Mouse (Mus musculus) limb, embryonic 11.5 days (tissue): Measurements from ENCODE around the gene Dlgap1. TPM values are rescaled to one million over a fixed set of nuclear protein-coding genes. Genes with fewer than 3 reads are reported as not detected.
A peak's percentile ranks its signal among the peaks of the same experiment; 100 is the strongest.

Experiments
- ATAC-seq: fragments of 200-750 bp; cut with Nextera tagmentation; 2 replicates; pipeline ENCODE4 v1.8.0; 2017; ENCODE audit warnings: low read depth; ENCODE audit not compliant: insufficient number of reproducible peaks, low FRiP score, low TSS enrichment
- DNase-seq: peaks from one replicate; pipeline ENCODE4 v3.0.0-alpha.2; 2015; ENCODE audit warnings: low spot score
- H3K27ac ChIP-seq: fragments of 300-500 bp; sonication (generic); replicated peaks from 2 replicates; pipeline ENCODE4 v1.5.1; 2014; ENCODE audit warnings: low read depth, mild to moderate bottlenecking, low read length
- H3K27me3 ChIP-seq: fragments of 300-500 bp; sonication (generic); 2 replicates; pipeline ENCODE4 v1.6.1; 2014; ENCODE audit warnings: mild to moderate bottlenecking, low read length, mixed read lengths; ENCODE audit not compliant: control insufficient read depth, insufficient read depth
- H3K36me3 ChIP-seq: fragments of 300-500 bp; sonication (generic); 2 replicates; pipeline ENCODE4 v1.6.1; 2014; ENCODE audit warnings: mild to moderate bottlenecking, low read length, moderate library complexity, mixed read lengths; ENCODE audit not compliant: control insufficient read depth, insufficient read depth
- H3K4me1 ChIP-seq: fragments of 300-500 bp; sonication (generic); 2 replicates; pipeline ENCODE4 v1.6.1; 2014; ENCODE audit warnings: low read length, mixed read lengths; ENCODE audit not compliant: control insufficient read depth, insufficient read depth
- H3K4me2 ChIP-seq: fragments of 300-500 bp; sonication (generic); 2 replicates; pipeline ENCODE4 v1.6.1; 2014; ENCODE audit warnings: low read depth, mild to moderate bottlenecking, moderate library complexity; ENCODE audit not compliant: severe bottlenecking
- H3K4me3 ChIP-seq: fragments of 300-500 bp; sonication (generic); 2 replicates; pipeline ENCODE4 v1.5.1; 2014; ENCODE audit warnings: low read depth, low read length
- H3K9ac ChIP-seq: fragments of 300-500 bp; sonication (generic); 2 replicates; pipeline ENCODE4 v1.6.1; 2014; ENCODE audit warnings: mild to moderate bottlenecking, low read length
- H3K9me3 ChIP-seq: fragments of 300-500 bp; sonication (generic); 2 replicates; pipeline ENCODE4 v1.6.1; 2016; ENCODE audit warnings: low read length; ENCODE audit not compliant: control insufficient read depth
- WGBS: fragments of 180-500 bp; shearing (Covaris S2); extraction: QIAGEN DNeasy Blood & Tissue Kit; methylation state at CpG from one replicate; pipeline ENCODE4 v1.1.7; 2014; 5-methylcytosine and 5-hydroxymethylcytosine counted together
- polyA plus RNA-seq: library from polyadenylated mRNA; unstranded; fragments of >200 nt; fragmentation: Nextera tagmentation; extraction: Ambion mirVana; gene quantifications from 2 replicates; pipeline ENCODE4 v1.2.1, GENCODE M21; 2014

The Dlgap1 gene
- polyA plus RNA-seq, 1 experiment from 2014 or later = 0.65 TPM

- 86% methylated on average over 3 of the region's 3 CpGs for WGBS
- no peaks in the 10 kb centered on the region for H3K9me3 ChIP-seq
- H3K36me3 ChIP-seq = no peaks in the 10 kb centered on the region
- H3K4me3 ChIP-seq = no peak overlapping the region
- DNase-seq (no peak), ATAC-seq (no peak)
- H3K4me2 ChIP-seq = no peak overlapping the region
- H3K9ac ChIP-seq = no peak overlapping the region
- H3K27ac ChIP-seq = no peak overlapping the region
- no peaks in the 10 kb centered on the region for H3K27me3 ChIP-seq
- no peaks in the 10 kb centered on the region for H3K4me1 ChIP-seq
Observed at GRCm38 (mm10) chr17:70661382-70661781, 692.5 kb downstream of the Dlgap1 start.

DNA sequence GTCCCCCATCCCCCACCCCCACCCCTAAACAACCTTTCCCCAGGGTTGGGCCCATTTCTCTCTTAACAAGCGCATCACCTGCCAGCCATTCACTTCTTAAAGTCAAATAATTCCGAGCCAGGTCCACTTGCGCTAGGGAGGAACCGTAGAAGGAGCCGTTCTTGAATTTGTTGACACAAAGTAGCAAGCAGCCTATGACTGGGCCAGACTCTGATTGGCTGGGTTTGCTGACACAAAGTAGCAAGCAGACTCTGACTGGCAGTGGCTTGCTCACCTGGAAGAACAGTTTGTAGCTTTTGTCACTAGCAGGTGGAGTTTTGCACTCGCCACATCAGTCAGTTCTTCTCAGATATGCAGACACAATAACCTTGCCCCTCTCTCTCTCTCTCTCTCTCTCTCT is 695.1 kb downstream of the Dlgap1 start:
- ATAC-seq = no peak

GRCm38 (mm10) chr17:70664484-70665040 is 695.7 kb downstream of the Dlgap1 start:
- no peak overlapping the region for H3K9ac ChIP-seq
- no peak overlapping the region for H3K27ac ChIP-seq
- no peak for ATAC-seq
- H3K9me3 ChIP-seq = no peaks in the 10 kb centered on the region
- no peak overlapping the region for H3K4me3 ChIP-seq
- H3K27me3 ChIP-seq = no peaks in the 10 kb centered on the region
- H3K36me3 ChIP-seq = no peaks in the 10 kb centered on the region
- DNase-seq = no peak
- H3K4me2 ChIP-seq = no peak overlapping the region
- no peaks in the 10 kb centered on the region for H3K4me1 ChIP-seq

More for the DNA sequence above, 695.1 kb downstream of the Dlgap1 start:
- WGBS = 88% methylated on average over 6 of the region's 6 CpGs
- no peaks in the 10 kb centered on the region for H3K27me3 ChIP-seq
- no peak for DNase-seq
- H3K9ac ChIP-seq = no peak overlapping the region
- H3K4me1 ChIP-seq = no peaks in the 10 kb centered on the region
- H3K4me3 ChIP-seq = no peak overlapping the region
- no peaks in the 10 kb centered on the region for H3K9me3 ChIP-seq
- H3K27ac ChIP-seq = no peak overlapping the region
- H3K36me3 ChIP-seq = no peaks in the 10 kb centered on the region
- no peak overlapping the region for H3K4me2 ChIP-seq

DNA sequence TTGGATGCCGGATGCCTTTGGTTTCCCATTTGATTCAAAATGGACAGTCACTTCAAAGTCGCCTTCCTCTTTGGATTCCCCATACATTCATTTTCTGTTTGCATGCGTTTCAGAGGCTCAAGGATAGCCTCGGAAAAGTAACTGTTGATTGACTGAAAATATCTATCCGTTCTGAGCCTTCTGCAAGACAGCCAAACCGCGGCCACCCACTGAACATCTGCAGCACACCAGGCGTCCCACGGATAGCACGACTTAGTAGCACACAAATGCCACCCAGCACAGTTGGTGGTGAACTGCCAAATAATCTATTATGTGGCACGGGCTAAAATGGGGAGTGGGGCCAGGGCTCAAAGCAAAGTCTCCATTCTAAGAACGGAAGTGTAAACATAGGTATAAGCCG is 705.1 kb downstream of the Dlgap1 start:
- no peak for DNase-seq
- ATAC-seq = no peak
- Histone ChIP-seq H3K4me3 (no peak overlapping the region), H3K27me3 (no peaks in the 10 kb centered on the region), H3K9ac (no peak overlapping the region), H3K36me3 (no peaks in the 10 kb centered on the region), H3K27ac (no peak overlapping the region), H3K4me2 (no peak overlapping the region), H3K9me3 (no peaks in the 10 kb centered on the region), H3K4me1 (no peaks in the 10 kb centered on the region)
- 85% methylated on average over 13 of the region's 13 CpGs for WGBS

DNA sequence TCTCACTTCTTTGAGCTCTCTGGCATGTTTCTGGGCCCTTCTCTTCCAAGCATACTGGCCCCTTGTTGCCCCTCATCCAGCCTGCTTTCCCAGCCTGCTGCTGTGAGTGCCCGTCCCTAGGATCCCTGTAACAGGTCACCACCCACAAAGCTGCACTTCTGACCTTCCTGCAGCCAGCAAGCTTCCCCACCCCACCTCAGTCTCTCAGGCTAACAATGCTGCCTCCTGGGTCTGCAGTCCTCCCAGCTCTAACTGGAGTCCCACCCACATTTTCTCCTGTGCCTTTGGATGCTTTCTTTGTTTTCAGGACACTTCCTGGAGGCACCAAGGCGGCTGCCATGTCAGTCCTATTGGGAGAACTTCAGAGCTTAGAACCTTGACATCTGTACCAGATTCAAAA is 707.6 kb downstream of the Dlgap1 start:
- WGBS = 48% methylated on average over 2 of the region's 2 CpGs
- ATAC-seq (no peak), DNase-seq (no peak)
- no peaks in the 10 kb centered on the region for H3K9me3 ChIP-seq
- no peaks in the 10 kb centered on the region for H3K4me1 ChIP-seq
- H3K27ac ChIP-seq = no peak overlapping the region
- H3K36me3 ChIP-seq = no peaks in the 10 kb centered on the region
- no peak overlapping the region for H3K4me2 ChIP-seq
- H3K4me3 ChIP-seq = no peak overlapping the region
- no peak overlapping the region for H3K9ac ChIP-seq
- H3K27me3 ChIP-seq = no peaks in the 10 kb centered on the region

GRCm38 (mm10) chr17:70683561-70684167 is 714.8 kb downstream of the Dlgap1 start:
- H3K4me1 ChIP-seq = no peaks in the 10 kb centered on the region

GRCm38 (mm10) chr17:70690174-70690573 is 721.3 kb downstream of the Dlgap1 start:
- Histone ChIP-seq H3K9me3 (no peaks in the 10 kb centered on the region), H3K4me3 (no peak overlapping the region), H3K9ac (no peak overlapping the region), H3K27me3 (no peaks in the 10 kb centered on the region), H3K27ac (no peak overlapping the region), H3K4me1 (no peaks in the 10 kb centered on the region), H3K36me3 (no peaks in the 10 kb centered on the region), H3K4me2 (no peak overlapping the region)
- WGBS = 81% methylated on average over 6 of the region's 6 CpGs
- DNase-seq (no peak), ATAC-seq (no peak)

More at GRCm38 (mm10) chr17:70683561-70684167, 714.8 kb downstream of the Dlgap1 start:
- Histone ChIP-seq H3K4me2 (no peak overlapping the region), H3K9ac (no peak overlapping the region), H3K27me3 (no peaks in the 10 kb centered on the region), H3K36me3 (no peaks in the 10 kb centered on the region), H3K9me3 (no peaks in the 10 kb centered on the region), H3K4me3 (no peak overlapping the region), H3K27ac (no peak overlapping the region)
- DNase-seq (peak; percentile 84), ATAC-seq (peak; percentile 54; the same call in 1 of the 2 replicates)
- 15% methylated on average over 15 of the region's 15 CpGs for WGBS

- H3K4me1 ChIP-seq = no peaks in the 10 kb centered on the region
- no peak overlapping the region for H3K4me2 ChIP-seq
- no peak overlapping the region for H3K27ac ChIP-seq
- no peak overlapping the region for H3K9ac ChIP-seq
- H3K9me3 ChIP-seq = no peaks in the 10 kb centered on the region
- no peak for ATAC-seq
- no peak overlapping the region for H3K4me3 ChIP-seq
- no peaks in the 10 kb centered on the region for H3K36me3 ChIP-seq
- no peak for DNase-seq
- no peaks in the 10 kb centered on the region for H3K27me3 ChIP-seq
- WGBS = 93% methylated on average over 8 of the region's 8 CpGs
Observed at GRCm38 (mm10) chr17:70690598-70690997, 721.7 kb downstream of the Dlgap1 start.
